10 mouse cellular contexts compared by ENCODE assay signal in genomic region chr1:37691179-37691578, GRCm38 (mm10). TPM values are rescaled to one million over a fixed set of nuclear protein-coding genes. Genes with fewer than 3 reads are reported as not detected.
DNase-seq lines count a peak whose midpoint lies in the region; ATAC-seq lines count a peak whose summit lies in the region.
"Had no signal": no experiment of that assay in that cellular context is flagged by ENCODE, and none has a peak within 500 bp of the region (broad histone marks: within the 10 kb centered on the region; RNA-seq: fewer than 3 reads in every experiment).

No protein-coding gene starts in this region.

- peak; percentile 73 for ATAC-seq in CD4-positive, CD25-positive, alpha-beta regulatory T cell, adult 4 months
- peak; percentile 75 for ATAC-seq in megakaryocyte-erythroid progenitor cell, adult 5-6 weeks (replicated peaks; ENCODE audit: low FRiP score, low TSS enrichment, poor library complexity, severe bottlenecking)
- ATAC-seq: intestine, embryonic 16.5 days had no signal

- DNase-seq in 416B (ENCODE audit: low read depth) = peak; percentile 20
- peak; percentile 12 to 55 for DNase-seq in kidney, postnatal 36 days
- no peak for DNase-seq in cerebellum, adult 11 months
- no peak for DNase-seq in left cerebral cortex, adult 18-20 months (ENCODE audit: low spot score in 2 of 2)
- DNase-seq in ovary, adult 18-20 months (ENCODE audit: low spot score) = no peak
- DNase-seq in layer of hippocampus, adult 11-12 months (ENCODE audit: low spot score) = no peak
- DNase-seq: cerebellum, postnatal 25 days had no signal

RNA-seq across cellular contexts. Expression of gene 2010300C02Rik, which starts 28.7 kb away (rescaled TPM):
- under 1 TPM; 0.42 to 0.79 TPM for polyA plus RNA-seq in CD4-positive, CD25-positive, alpha-beta regulatory T cell, adult 4 months (2017; shearing (Covaris generic))
- total RNA-seq in megakaryocyte-erythroid progenitor cell, adult 5-6 weeks (2014; fragmentation: Nextera tagmentation) = not detected in 2 replicates
- 0.05 and 0.15 TPM in 2 replicates for total RNA-seq in megakaryocyte-erythroid progenitor cell, adult 5-6 weeks (2017)
- total RNA-seq in left cerebral cortex, adult 18-20 months (2021) = 100 to 1,000 TPM; 251 to 264 TPM

Comparison
In these comparisons a context has a peak if more than half of its experiments do, and no peak if none do; other contexts are left out.
1. DNase-seq: peak in 416B (single experiment) and kidney, postnatal 36 days (2 of 2); none in cerebellum, adult 11 months (single experiment), left cerebral cortex, adult 18-20 months (0 of 2), ovary, adult 18-20 months (single experiment) and layer of hippocampus, adult 11-12 months (single experiment).
2. RNA of gene 2010300C02Rik, which starts 28.7 kb away (total RNA-seq): 251 to 264 TPM in left cerebral cortex, adult 18-20 months; 0.05 to 0.15 TPM in megakaryocyte-erythroid progenitor cell, adult 5-6 weeks; every median in the first group is over 100 times any median in the second.